In the genomic region with DNA sequence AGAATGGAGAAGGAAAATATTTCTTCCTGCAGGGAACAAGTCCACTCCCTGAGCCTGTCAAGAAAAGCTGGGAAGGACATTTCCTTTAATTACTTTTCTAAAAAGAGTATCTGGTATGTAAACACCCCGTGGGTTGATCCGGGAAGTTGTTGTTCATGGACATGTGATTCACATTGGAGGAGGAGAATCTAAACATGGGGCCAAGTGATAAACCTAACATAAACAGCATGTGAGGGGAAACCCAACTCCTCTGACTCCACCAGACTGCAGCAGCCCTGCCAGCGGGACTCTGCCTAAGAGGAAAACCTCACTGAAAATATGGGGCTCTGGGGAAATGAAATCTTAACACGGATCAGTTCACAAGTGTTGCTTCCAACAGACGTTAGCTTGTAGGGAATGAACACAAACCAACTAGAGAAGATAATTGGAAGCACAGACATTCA, we compare ENCODE assay signal across 9 mouse cellular contexts. TPM values are rescaled to one million over a fixed set of nuclear protein-coding genes. Genes with fewer than 3 reads are reported as not detected.
DNase-seq lines count a peak whose midpoint lies in the region; ATAC-seq lines count a peak whose summit lies in the region.
"Had no signal": no experiment of that assay in that cellular context is flagged by ENCODE, and none has a peak within 500 bp of the region (broad histone marks: within the 10 kb centered on the region; RNA-seq: fewer than 3 reads in every experiment).

No protein-coding gene starts in this region.

- peak; percentile 10 for DNase-seq in kidney, adult 9 months
- no peak for DNase-seq in kidney, adult 8-10 months
- DNase-seq in embryo, embryonic 11 days, result peak; percentile 34
- peak; percentile 21 for DNase-seq in lung, postnatal 36 days
- no peak for DNase-seq in retina, embryonic 14.5 days (ENCODE audit: low spot score)
- DNase-seq in cerebellum, adult 11 months, result no peak
- DNase-seq: thymus, postnatal 25 days had no signal

- no peaks in the 10 kb centered on the region for H3K27me3 ChIP-seq in intestine, embryonic 16.5 days (replicated peaks; ENCODE audit: control insufficient read depth, insufficient read depth, low read length)

- H3K4me1 ChIP-seq in intestine, embryonic 16.5 days (ENCODE audit: control insufficient read depth, insufficient read depth, low read length), result peaks cover 24% of the 10 kb centered on the region

- ATAC-seq in intestine, embryonic 16.5 days, result peak; percentile 38

- H3K9me3 ChIP-seq in intestine, embryonic 16.5 days (ENCODE audit: control insufficient read depth, low read length), result no peaks in the 10 kb centered on the region

- no peak overlapping the region for H3K4me3 ChIP-seq in intestine, embryonic 16.5 days (ENCODE audit: low read length)

- H3K27ac ChIP-seq in intestine, embryonic 16.5 days (ENCODE audit: low read length), result peak overlapping the region; percentile 78
- H3K27ac ChIP-seq: liver, embryonic 14.5 days had no signal

- H3K36me3 ChIP-seq in intestine, embryonic 16.5 days (ENCODE audit: control insufficient read depth, insufficient read depth, low read length), result no peaks in the 10 kb centered on the region

- peak overlapping the region; percentile 73 for H3K4me2 ChIP-seq in intestine, embryonic 16.5 days (ENCODE audit: low read depth, low read length)

- H3K9ac ChIP-seq in intestine, embryonic 16.5 days (ENCODE audit: low read depth, low read length), result no peak overlapping the region
- H3K9ac ChIP-seq: liver, embryonic 14.5 days had no signal

- WGBS in intestine, embryonic 16.5 days, result 13% methylated on average over 5 of the region's 5 CpGs

RNA-seq across cellular contexts. Expression of gene Pamr1, which starts 2.3 kb away (rescaled TPM):
- polyA plus RNA-seq in intestine, embryonic 16.5 days (2015; fragmentation: Nextera tagmentation; extraction: Ambion mirVana), result 38.1 and 39.4 TPM in 2 replicates

Comparison
In these comparisons a context has a peak if more than half of its experiments do, and no peak if none do; other contexts are left out.
1. DNase-seq: peak in kidney, adult 9 months (single experiment), embryo, embryonic 11 days (single experiment) and lung, postnatal 36 days (single experiment); none in kidney, adult 8-10 months (0 of 2), retina, embryonic 14.5 days (single experiment) and cerebellum, adult 11 months (single experiment).